Mouse (Mus musculus): ENCODE data around the gene Prn. TPM values are rescaled to one million over a fixed set of nuclear protein-coding genes. Genes with fewer than 3 reads are reported as not detected.

Gene Prn
- polyA plus RNA-seq, 1 experiment from 2014 or later, result not detected

DNA sequence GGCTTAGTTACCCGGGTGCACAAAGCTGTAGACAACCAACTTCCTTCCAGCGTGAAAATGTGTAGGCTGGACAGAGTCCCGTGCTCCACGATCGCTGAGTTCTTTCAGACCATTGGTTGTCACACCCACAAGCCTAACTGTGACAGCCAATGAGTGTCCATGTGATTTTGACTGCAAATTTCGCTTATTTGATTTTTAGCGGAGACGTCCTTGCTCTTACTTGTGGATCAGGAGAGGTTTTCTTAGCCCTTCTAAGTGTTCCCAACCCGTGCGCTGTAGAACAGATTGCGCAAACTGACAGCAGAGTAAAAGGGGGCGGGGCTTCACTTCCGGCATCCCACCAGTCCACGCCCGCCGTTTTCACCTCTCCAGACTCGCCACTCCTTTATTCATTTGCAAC, 45.5 kb downstream of the Prn start:
- WGBS, result 5% methylated on average over 17 of the region's 17 CpGs
- H3K4me3 ChIP-seq, result peak overlapping the region; percentile 50
- no peaks in the 10 kb centered on the region for H3K9me3 ChIP-seq
- peak; percentile 38 for DNase-seq (ENCODE audit: low spot score)
- no peaks in the 10 kb centered on the region for H3K36me3 ChIP-seq
- peaks cover 28% of the 10 kb centered on the region for H3K4me1 ChIP-seq (replicated peaks)
- peaks cover 57% of the 10 kb centered on the region for H3K27me3 ChIP-seq (ENCODE audit: insufficient read depth, poor library complexity, severe bottlenecking)
- no peak overlapping the region for H3K27ac ChIP-seq

DNA sequence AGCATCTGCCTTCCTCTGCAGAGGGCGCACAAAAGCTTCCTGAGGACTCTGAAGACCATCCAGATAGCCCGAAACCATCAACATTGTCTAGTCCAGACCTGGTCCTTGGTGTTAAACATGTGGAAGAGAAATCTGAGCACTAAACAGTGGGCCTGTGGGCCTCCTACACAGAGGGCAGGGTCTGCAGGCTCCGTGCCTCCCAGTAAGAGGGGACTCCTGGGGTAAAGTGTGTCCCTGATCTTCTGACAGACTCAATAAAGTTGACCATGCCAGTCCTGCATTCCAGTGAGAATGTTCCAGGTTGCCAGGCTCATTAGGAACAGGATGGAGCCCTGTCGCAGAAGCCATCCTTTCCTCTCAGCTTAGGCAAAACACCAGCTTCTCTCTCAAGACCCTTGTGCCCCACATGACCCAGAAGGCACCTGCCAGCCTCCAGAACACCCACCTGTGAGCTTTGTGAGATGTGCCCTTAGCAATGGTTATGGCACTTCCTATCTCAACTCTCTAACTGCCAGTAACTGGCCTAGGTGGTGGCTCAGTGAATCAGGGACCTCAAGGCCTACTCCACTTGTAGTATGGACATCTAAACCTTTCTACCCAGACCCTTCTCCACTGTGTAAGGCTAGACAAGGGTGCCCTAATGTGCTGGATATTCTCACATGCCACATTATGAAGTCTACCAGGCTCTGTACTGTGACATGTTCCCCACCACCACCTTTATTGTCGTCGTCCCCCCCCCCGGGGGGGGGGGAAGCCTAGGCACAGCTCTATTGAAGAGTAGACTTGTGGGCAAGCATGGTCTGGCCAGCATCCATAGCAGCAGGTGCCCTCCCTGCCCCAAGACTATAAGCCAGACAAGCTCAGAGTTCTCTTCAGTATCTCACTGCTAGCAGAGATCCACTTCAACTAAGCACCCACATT, 46.8 kb downstream of the Prn start:
- Histone ChIP-seq H3K27ac (no peak overlapping the region), H3K27me3 (ENCODE audit: insufficient read depth, poor library complexity, severe bottlenecking) (peaks cover 45% of the 10 kb centered on the region), H3K4me1 (replicated peaks) (peaks cover 22% of the 10 kb centered on the region), H3K9me3 (no peaks in the 10 kb centered on the region), H3K4me3 (no peak overlapping the region), H3K36me3 (no peaks in the 10 kb centered on the region)
- DNase-seq (ENCODE audit: low spot score), result no peak
- WGBS, result 86% methylated on average over 7 of the region's 7 CpGs

DNA sequence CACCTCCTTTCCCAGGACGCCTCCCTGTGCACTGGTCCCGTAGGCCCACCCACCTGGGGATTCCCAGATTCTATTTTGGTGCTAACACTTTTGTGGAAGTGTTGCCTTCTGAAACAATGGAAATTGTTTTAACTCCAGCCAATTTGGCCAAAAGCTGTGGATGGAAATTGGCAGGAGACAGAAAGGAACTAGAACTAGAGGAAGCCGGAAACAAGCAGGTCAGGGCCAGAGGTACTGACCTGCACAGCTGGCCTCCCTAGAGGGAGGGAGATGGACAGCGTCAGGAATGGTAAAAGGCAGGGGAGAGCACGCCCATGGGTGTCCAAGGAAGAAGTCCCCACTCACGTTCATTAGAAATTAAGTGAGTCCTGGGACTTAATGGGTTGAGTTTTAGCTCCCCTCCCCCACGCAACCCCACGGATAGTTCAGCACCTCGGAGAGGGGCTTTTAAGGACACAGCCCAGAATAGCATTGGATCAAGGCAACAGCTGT, 48.0 kb downstream of the Prn start:
- no peak overlapping the region for H3K27ac ChIP-seq
- 57% methylated on average over 9 of the region's 9 CpGs for WGBS
- H3K9me3 ChIP-seq, result no peaks in the 10 kb centered on the region
- peaks cover 33% of the 10 kb centered on the region for H3K27me3 ChIP-seq (ENCODE audit: insufficient read depth, poor library complexity, severe bottlenecking)
- H3K4me1 ChIP-seq (replicated peaks), result peaks cover 19% of the 10 kb centered on the region
- no peaks in the 10 kb centered on the region for H3K36me3 ChIP-seq
- no peak overlapping the region for H3K4me3 ChIP-seq
- DNase-seq (ENCODE audit: low spot score), result peak; percentile 16

DNA sequence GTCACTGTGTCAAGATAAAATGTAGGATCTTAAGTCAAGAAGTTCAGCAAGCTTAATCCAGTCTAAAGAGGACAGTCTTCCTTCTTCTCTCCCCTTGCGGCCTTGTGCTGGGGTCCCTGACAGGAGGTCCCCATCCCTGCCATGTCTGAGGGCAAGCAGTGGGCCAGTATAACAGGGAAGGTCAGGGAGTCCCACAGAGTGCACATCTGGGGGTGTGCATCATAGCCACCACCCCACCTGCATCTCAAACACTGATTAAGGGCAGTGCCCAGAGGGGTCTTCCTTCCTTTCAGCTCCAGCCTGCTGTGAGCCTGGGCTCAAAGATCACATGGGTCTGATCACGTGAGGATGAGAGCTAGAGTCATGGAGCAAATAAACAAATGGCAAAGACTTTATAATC, 51.9 kb downstream of the Prn start:
- 72% methylated on average over 2 of the region's 2 CpGs for WGBS
- Histone ChIP-seq H3K9me3 (no peaks in the 10 kb centered on the region), H3K4me3 (no peak overlapping the region), H3K4me1 (replicated peaks) (no peaks in the 10 kb centered on the region), H3K27me3 (ENCODE audit: insufficient read depth, poor library complexity, severe bottlenecking) (no peaks in the 10 kb centered on the region), H3K36me3 (no peaks in the 10 kb centered on the region), H3K27ac (no peak overlapping the region)
- DNase-seq (ENCODE audit: low spot score), result no peak

GRCm38 (mm10) chr2:131970597-131970996, 60.8 kb downstream of the Prn start:
- no peak overlapping the region for H3K4me3 ChIP-seq
- no peaks in the 10 kb centered on the region for H3K36me3 ChIP-seq
- no peaks in the 10 kb centered on the region for H3K9me3 ChIP-seq
- 95% methylated on average over 2 of the region's 2 CpGs for WGBS
- DNase-seq (ENCODE audit: low spot score), result no peak
- no peaks in the 10 kb centered on the region for H3K27me3 ChIP-seq (ENCODE audit: insufficient read depth, poor library complexity, severe bottlenecking)
- H3K4me1 ChIP-seq (replicated peaks), result no peaks in the 10 kb centered on the region
- no peak overlapping the region for H3K27ac ChIP-seq

DNA sequence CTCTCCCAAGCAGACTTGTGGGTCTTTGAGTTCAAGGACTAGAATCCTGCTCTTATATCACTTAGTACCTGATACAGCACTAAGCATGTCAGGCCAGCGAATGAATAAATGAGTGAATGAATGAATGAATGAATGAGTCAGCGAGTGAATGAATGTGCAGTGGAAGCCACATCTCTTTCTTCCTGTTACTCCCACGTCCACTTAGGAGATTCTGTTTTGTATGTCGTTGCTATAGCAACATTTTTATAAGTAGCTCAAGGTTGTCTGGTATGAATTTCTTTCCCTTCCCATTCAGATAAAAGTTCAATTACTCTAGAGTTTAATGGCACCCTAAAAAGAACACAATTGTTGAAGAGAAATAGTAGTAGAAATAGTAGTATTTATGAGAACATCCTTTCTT, 61.3 kb downstream of the Prn start:
- Histone ChIP-seq H3K36me3 (no peaks in the 10 kb centered on the region), H3K9me3 (no peaks in the 10 kb centered on the region), H3K4me3 (no peak overlapping the region), H3K4me1 (replicated peaks) (no peaks in the 10 kb centered on the region), H3K27ac (no peak overlapping the region), H3K27me3 (ENCODE audit: insufficient read depth, poor library complexity, severe bottlenecking) (no peaks in the 10 kb centered on the region)
- 86% methylated on average over 4 of the region's 4 CpGs for WGBS
- DNase-seq (ENCODE audit: low spot score), result no peak

DNA sequence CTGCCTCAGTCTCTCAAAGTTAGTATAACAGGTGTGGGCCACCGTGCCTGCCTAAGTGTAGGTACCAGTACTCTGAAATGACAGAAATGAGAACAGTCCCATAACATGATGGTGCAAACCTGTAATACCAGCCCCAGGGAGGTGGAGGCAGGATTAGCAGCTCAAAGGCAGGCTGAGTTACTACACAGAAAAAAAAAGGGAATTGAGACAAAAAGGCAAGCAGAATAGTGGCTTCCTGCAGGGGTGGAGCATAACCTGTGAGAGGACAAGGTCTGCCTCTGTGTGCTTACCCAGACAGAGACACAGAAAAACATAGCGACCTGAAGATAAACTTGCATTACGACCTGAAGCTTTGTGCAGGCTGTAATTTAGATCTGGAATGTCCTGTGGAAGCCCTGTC, 66.9 kb downstream of the Prn start:
- Histone ChIP-seq H3K27me3 (ENCODE audit: insufficient read depth, poor library complexity, severe bottlenecking) (no peaks in the 10 kb centered on the region), H3K4me3 (no peak overlapping the region), H3K27ac (no peak overlapping the region), H3K36me3 (no peaks in the 10 kb centered on the region), H3K9me3 (0 out of 2 replicates have a peak, but pooled peaks cover 7% of the 10 kb centered on the region), H3K4me1 (replicated peaks) (peaks cover 6% of the 10 kb centered on the region; the same call in 1 of the 2 replicates)
- no peak for DNase-seq (ENCODE audit: low spot score)
- WGBS, result 78% methylated on average over 3 of the region's 3 CpGs

GRCm38 (mm10) chr2:131980866-131981265, 71.1 kb downstream of the Prn start:
- Histone ChIP-seq H3K36me3 (no peaks in the 10 kb centered on the region), H3K27me3 (ENCODE audit: insufficient read depth, poor library complexity, severe bottlenecking) (no peaks in the 10 kb centered on the region), H3K27ac (no peak overlapping the region), H3K9me3 (0 out of 2 replicates have a peak, but pooled peaks cover 7% of the 10 kb centered on the region), H3K4me1 (replicated peaks) (peaks cover 6% of the 10 kb centered on the region; the same call in 1 of the 2 replicates), H3K4me3 (no peak overlapping the region)
- WGBS, result 47% methylated on average over 9 of the region's 9 CpGs
- peak; percentile 27 for DNase-seq (ENCODE audit: low spot score)

DNA sequence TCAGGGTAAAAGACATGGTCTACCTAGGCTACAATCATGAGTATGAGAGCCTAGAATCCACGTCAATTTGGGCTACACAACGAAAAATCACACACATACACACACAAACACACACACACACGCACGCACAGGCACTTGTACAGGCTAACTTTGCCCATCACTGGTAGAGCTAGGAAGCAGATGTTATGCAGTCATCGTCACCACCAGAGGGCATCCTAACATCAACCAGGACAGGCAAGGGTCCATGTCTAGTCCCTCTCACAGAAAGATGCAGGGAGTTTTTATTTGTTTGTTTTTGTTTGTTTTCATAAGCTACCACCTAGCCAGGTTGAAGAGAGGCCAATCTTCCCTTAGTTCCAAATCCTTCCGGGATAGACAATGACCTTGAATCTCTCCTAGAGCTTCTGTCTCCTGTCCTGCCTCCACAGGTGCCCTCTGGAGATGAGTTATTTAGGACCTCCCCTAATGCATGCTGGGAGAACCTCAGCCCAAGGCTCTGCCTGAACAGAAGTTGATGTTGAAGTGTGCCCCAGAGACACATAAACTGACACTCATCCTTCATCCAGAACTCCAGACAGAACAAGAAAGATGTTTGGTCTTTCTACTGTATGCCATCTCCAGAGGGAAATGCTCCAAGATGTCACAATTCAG, 72.9 kb downstream of the Prn start:
- peak; percentile 67 for DNase-seq (ENCODE audit: low spot score)
- WGBS, result 26% methylated on average over 6 of the region's 6 CpGs
- H3K36me3 ChIP-seq, result no peaks in the 10 kb centered on the region

DNA sequence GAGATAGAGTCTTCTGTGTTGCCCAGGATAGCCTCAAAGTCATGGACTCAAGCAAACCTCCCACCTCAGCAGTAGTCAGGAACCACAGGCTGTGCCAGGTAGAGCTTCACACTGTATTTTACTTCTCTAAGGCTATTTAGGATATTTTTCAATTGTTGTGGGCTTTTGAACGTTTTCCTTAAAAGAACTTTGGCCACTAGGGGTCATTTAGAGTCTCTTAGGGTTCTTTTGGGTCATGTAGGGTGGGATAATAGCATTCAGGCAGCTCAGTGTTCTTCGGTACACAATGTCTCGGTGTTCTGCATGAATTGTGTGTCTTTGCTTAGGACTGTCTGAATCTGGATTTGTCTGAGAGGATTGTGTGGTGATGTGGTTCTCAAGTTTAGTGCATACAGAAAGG, 78.2 kb downstream of the Prn start:
- H3K27ac ChIP-seq, result no peak overlapping the region
- no peaks in the 10 kb centered on the region for H3K4me1 ChIP-seq (replicated peaks)
- H3K4me3 ChIP-seq, result no peak overlapping the region
- peaks cover 4% of the 10 kb centered on the region; the same call in 1 of the 2 replicates for H3K36me3 ChIP-seq
- no peaks in the 10 kb centered on the region for H3K27me3 ChIP-seq (ENCODE audit: insufficient read depth, poor library complexity, severe bottlenecking)
- no peaks in the 10 kb centered on the region for H3K9me3 ChIP-seq
- WGBS, result 48% methylated on average over 3 of the region's 3 CpGs
- no peak for DNase-seq (ENCODE audit: low spot score)

More for the DNA sequence above, 72.9 kb downstream of the Prn start:
- Histone ChIP-seq H3K9me3 (0 out of 2 replicates have a peak, but pooled peaks cover 5% of the 10 kb centered on the region), H3K4me1 (replicated peaks) (peaks cover 6% of the 10 kb centered on the region; the same call in 1 of the 2 replicates), H3K27me3 (ENCODE audit: insufficient read depth, poor library complexity, severe bottlenecking) (no peaks in the 10 kb centered on the region), H3K27ac (no peak overlapping the region), H3K4me3 (no peak overlapping the region)

DNA sequence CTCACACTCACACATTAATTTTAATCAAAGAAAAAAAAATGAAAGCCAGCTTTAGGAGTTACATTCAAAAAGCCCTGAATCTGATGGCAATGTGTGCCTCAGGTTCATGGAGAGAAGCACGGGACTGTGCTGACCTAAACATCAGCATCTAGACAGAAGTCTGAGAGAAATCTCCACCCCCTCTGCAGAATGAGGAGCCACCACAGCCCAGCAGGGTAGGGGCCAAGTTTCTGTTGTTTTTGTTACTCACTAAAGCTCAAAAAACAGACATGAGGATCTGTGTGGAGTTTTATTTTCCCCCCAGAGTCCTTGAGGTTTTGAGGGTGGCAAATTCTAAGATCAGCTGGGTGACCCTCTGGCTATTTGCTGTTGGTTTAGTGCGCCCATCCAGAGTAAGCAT, 78.8 kb downstream of the Prn start:
- Histone ChIP-seq H3K4me3 (no peak overlapping the region), H3K4me1 (replicated peaks) (0 out of 2 replicates have a peak, but pooled peaks cover 3% of the 10 kb centered on the region), H3K27ac (no peak overlapping the region), H3K9me3 (no peaks in the 10 kb centered on the region), H3K27me3 (ENCODE audit: insufficient read depth, poor library complexity, severe bottlenecking) (no peaks in the 10 kb centered on the region), H3K36me3 (peaks cover 6% of the 10 kb centered on the region; the same call in 1 of the 2 replicates)
- no peak for DNase-seq (ENCODE audit: low spot score)
- 72% methylated on average over 2 of the region's 2 CpGs for whole genome bisulfite sequencing

GRCm38 (mm10) chr2:131992487-131992886, 82.7 kb downstream of the Prn start:
- H3K4me1 ChIP-seq (replicated peaks), result 0 out of 2 replicates have a peak, but pooled peaks cover 4% of the 10 kb centered on the region
- H3K4me3 ChIP-seq, result no peak overlapping the region
- H3K27me3 ChIP-seq (ENCODE audit: insufficient read depth, poor library complexity, severe bottlenecking), result no peaks in the 10 kb centered on the region
- no peaks in the 10 kb centered on the region for H3K9me3 ChIP-seq
- H3K27ac ChIP-seq, result no peak overlapping the region
- DNase-seq (ENCODE audit: low spot score), result no peak
- peaks cover 45% of the 10 kb centered on the region for H3K36me3 ChIP-seq
- WGBS, result 88% methylated on average over 2 of the region's 2 CpGs

GRCm38 (mm10) chr2:131993151-131993550, 83.4 kb downstream of the Prn start:
- H3K4me1 ChIP-seq (replicated peaks), result 0 out of 2 replicates have a peak, but pooled peaks cover 4% of the 10 kb centered on the region
- WGBS, result 81% methylated on average over 4 of the region's 4 CpGs
- DNase-seq (ENCODE audit: low spot score), result no peak
- H3K9me3 ChIP-seq, result no peaks in the 10 kb centered on the region
- H3K4me3 ChIP-seq, result no peak overlapping the region
- H3K27ac ChIP-seq, result no peak overlapping the region
- H3K36me3 ChIP-seq, result peaks cover 52% of the 10 kb centered on the region
- no peaks in the 10 kb centered on the region for H3K27me3 ChIP-seq (ENCODE audit: insufficient read depth, poor library complexity, severe bottlenecking)
